Mouse (Mus musculus): Measurements from ENCODE around the gene Olfr544.

DNA sequence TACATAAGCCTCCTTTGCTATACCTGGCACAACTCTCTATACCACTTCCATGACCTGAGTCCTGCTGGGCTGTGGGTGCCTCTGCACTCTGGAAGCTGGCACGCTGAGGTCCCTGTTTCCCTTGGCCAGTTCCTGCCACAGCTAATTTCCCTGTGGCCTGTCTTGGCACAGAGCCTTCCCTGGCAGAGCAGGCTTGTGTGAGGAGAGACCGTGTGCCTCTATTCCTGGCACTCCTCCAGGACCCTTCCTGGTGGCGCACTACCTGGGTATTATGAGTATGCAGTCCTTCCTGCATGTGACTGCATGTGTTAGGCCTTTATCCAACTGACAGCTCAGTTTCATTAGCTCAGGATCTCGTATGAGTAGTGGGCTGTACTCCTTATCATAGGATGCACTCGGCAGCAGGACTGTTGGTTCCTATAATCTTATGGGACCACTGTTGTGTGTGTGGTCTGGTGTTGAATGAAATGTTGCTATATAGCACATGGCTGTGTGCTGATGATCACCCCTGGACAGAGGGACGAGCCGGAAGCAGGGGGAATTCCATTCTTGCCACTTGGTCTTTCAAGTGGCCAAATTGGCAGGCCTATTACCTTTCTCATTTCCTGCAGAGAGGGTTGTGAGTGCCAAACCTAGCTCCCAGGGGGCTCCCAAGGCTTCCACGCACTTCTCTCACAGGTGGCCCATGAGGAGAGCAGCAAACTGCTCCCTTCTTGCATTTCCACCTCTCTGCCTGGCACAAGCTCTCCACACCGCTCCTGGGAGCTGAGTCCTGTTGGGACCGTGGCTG is 28.3 kb upstream of the Olfr544 start:
- no peak for TF ChIP-seq USF1 (IDR thresholded peaks at IDR 0.05; ENCODE audit: low read depth)
- TF ChIP-seq CTCF (IDR thresholded peaks at IDR 0.05; ENCODE audit: control insufficient read depth, insufficient read depth, insufficient read length): no peak
- no peak for TF ChIP-seq MAX (IDR thresholded peaks at IDR 0.05)
- TF ChIP-seq MYOG (IDR thresholded peaks at IDR 0.05; ENCODE audit: control insufficient read depth, extremely low read depth, insufficient read length): no peak
- no peak for TF ChIP-seq CEBPB (IDR thresholded peaks at IDR 0.05; ENCODE audit: low read depth)
- TF ChIP-seq MYOD1 (IDR thresholded peaks at IDR 0.05; ENCODE audit: control insufficient read depth, insufficient read length, low read depth): no peak
- TF ChIP-seq FOSL1 (IDR thresholded peaks at IDR 0.05; ENCODE audit: insufficient read depth, low read length, poor library complexity, severe bottlenecking): no peak
